Mouse (Mus musculus) left cerebral cortex, adult 2 months (tissue): ENCODE measurements around the gene Rsc1a1. TPM values are rescaled to one million over a fixed set of nuclear protein-coding genes. Genes with fewer than 3 reads are reported as not detected.

Experiments
- DNase-seq, 2 experiments: peaks; one replicate each; pipeline ENCODE4 v3.0.0; 2021 to 2022; ENCODE audit warnings: low spot score in 2 of 2, mixed read lengths in 1 of 2; ENCODE audit errors: extremely low spot score in 1 of 2
- H3K27ac ChIP-seq: fragments of 200-600 bp; 2 replicates; pipeline ENCODE4 v1.8.1; 2022
- H3K4me3 ChIP-seq: fragments of 200-600 bp; 2 replicates; pipeline ENCODE4 v1.8.1; 2022
- CTCF ChIP-seq: fragments of 200-600 bp; IDR thresholded peaks from 2 replicates; pipeline ENCODE4 v1.8.1; 2022; ENCODE audit warnings: antibody characterized with exemption, mild to moderate bottlenecking, moderate library complexity
- intact Hi-C: fragments of 180-260 bp; cut with DNase I; formaldehyde crosslinking; loops from one replicate; pipeline ENCODE4 v1.15.1; 2025
- total RNA-seq, 2 experiments: library from RNA; stranded (reverse); gene quantifications; 2 replicates each; pipeline ENCODE4 v1.2.3; 2021

Rsc1a1 gene
- total RNA-seq, 2 experiments from 2014 or later, result 1.1 to 1.2 TPM

DNA sequence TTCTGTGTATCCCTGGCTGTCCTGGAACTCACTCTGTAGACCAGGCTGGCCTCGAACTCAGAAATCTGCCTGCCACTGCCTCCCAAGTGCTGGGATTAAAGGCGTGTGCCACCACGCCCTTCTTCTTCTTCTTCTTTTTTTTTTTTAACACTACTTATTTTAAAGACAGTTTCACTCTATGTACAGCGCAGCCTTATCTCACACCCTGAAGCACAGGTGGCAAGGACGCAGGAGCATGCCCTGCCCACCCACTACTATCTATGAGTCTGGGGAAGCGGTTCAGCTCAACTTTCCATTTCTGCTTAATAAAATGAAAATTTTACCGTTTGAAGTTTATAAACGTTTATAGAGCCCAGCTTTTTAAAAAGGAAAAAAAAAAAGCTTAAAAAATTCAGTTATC, 3.1 kb upstream of the Rsc1a1 start:
- intact Hi-C loops, result no loop called here
- Histone ChIP-seq H3K4me3 (no peak overlapping the region), H3K27ac (no peak overlapping the region)
- TF ChIP-seq CTCF, result no peak
- no peak for DNase-seq

DNA sequence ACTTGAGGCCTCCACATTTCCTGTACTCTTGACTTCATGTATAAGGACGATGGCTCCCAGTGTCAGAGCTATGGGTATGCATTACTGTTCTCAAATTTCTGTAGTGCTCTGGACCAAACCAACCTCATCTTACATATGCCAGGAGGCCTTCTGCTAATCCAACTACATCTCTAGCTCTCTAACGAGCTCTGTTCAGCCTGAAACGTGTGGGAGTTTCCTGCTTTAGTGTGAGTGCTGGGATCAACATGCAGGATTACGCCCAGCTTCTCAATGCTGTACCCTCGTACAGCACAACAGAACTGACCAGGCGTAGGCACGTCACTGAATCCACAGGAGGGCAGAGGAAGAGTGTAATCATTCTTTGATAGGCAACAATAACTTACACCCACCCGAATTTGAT, 1.1 kb upstream of the Rsc1a1 start:
- intact Hi-C loops, result no loop called here
- Histone ChIP-seq H3K27ac (no peak overlapping the region), H3K4me3 (no peak overlapping the region)
- no peak for DNase-seq
- TF ChIP-seq CTCF, result no peak

DNA sequence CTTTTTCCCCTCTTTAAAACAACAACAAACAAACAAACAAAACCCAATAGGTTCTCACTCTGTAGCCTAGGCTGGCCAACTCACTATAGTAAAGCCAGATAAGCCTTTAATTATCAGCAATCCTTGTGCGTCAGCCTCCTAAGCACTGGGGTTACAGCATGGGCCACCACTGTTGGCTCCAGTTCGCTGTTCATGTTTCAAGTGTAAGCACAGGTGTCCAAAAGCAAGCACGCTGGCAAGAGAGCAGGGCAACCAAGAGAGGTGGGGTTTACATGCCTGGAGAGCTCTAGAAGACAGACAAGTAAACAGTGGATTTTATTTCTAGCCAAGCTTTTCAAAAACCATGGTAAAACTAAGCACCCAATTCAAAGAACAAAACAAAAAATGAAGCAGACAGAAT, 694 bp upstream of the Rsc1a1 start:
- Histone ChIP-seq H3K4me3 (no peak overlapping the region), H3K27ac (no peak overlapping the region)
- intact Hi-C loops, result no loop called here
- DNase-seq, result no peak
- TF ChIP-seq CTCF, result no peak

DNA sequence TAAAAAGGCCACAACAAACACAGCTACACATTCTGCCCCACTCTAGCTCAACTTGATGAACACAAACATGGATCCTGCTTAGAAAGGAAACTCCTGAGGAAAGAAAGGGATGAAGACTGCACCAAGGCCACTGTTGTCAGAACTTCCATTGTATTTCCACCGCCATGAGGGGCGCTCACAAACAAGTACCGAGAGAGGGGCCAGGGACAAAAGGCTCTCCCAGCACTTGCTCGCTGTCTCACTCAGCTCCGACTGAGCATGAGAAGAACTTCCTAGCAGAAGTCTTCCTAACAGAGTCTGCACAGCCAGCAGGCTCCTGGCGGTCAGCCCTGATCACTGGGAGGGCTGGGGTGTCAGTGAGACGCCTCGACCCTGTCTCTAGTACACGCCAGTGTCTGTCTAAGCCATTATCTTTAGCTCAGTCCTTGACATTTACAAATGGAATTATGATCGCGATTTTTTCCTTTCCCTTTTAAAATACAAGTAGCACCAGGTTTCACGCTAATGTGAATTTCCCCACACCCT, 2.6 kb downstream of the Rsc1a1 start:
- no peak overlapping the region for H3K4me3 ChIP-seq
- H3K27ac ChIP-seq, result no peak overlapping the region
- no peak for DNase-seq
- no peak for TF ChIP-seq CTCF
- intact Hi-C loops, result no loop called here

DNA sequence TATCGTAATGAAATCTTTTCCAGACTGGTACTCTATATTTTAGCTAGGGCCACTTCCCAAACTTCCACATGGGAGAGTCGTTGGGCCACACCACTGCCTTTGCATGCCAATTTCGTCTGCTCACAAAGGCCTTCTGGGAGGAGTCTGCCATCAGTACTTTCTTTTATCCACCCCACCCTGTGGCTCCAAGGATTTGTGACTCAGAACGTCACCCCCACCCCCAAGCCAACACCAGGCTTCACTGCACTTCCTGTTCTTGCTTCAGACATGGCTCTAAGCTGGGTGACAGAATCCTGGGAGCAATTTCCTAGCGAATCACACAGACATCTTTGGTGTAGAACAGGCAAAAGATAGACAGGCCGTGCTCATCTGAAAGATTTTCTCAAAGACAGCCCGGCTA, 3.6 kb downstream of the Rsc1a1 start:
- Histone ChIP-seq H3K4me3 (no peak overlapping the region), H3K27ac (no peak overlapping the region)
- no peak for TF ChIP-seq CTCF
- intact Hi-C loops, result no loop called here
- DNase-seq, result no peak

DNA sequence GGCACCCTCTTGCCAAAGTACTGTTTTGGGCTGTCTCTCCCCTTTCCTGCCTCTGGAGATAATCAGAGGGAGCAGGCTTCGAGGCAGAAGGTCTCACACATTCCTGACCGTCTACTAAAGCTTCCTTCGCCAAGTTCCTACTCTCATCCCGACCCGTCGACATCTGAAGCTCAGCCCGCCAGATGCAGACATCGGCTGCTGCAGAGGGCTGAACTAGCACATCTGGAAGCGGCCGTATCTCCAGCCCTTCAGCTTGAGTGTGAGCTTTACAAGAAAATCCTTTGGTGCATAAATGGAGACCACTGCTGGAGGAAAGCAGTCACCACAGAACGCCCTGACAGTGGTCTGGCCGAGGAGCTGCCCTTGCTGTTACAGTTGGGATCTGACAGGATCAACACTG, 4.5 kb downstream of the Rsc1a1 start:
- H3K27ac ChIP-seq, result no peak overlapping the region
- no peak for DNase-seq
- no peak overlapping the region for H3K4me3 ChIP-seq
- TF ChIP-seq CTCF, result no peak
- intact Hi-C loops, result no loop called here

DNA sequence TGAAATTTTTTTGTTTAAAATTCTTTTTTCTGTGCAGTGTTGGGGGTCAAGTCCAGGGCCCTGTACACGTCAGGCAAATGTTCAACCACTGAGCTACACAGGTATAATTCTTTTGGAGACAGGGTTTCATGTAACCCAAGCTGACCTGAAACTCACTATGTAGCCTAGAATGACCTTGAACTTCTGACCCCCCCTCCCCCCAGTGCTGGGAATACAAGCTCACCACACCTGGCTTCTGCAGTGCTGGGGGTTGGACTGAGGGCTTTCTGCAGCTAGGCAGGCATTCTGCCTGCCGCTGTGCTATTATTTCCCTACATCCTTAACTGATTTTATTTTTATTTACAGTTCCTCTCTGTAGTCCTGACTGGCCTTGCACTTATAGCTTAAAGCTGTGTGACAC, 6.4 kb downstream of the Rsc1a1 start:
- DNase-seq, result no peak
- H3K27ac ChIP-seq, result no peak overlapping the region
- no peak for TF ChIP-seq CTCF
- intact Hi-C loops, result no loop called here
- H3K4me3 ChIP-seq, result no peak overlapping the region

DNA sequence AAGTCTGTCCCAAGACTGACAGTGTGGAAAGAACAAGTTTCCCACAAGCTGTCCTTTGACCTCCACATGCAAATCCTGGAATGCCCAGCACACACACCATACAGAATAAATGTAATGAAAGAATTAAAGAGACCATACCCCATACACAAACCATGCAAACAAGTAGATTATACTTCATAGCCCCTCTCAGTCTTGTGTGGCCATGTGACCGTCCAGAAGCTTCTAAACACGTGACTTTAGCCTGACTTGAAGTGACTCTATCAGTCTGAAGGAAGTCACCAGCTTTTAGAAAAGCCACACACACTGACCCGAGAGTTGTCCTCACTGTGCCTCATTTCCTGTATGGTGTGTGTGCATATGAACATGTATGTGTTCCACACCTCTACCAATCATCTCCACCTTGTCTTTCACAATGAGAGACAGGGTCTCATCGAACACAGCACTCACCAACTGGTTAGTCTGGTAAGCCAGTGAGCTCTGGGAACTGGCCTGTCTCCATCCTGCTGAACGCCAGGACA, 8.9 kb downstream of the Rsc1a1 start:
- no peak overlapping the region for H3K27ac ChIP-seq
- intact Hi-C loops, result no loop called here
- no peak for TF ChIP-seq CTCF
- no peak for DNase-seq
- no peak overlapping the region for H3K4me3 ChIP-seq

DNA sequence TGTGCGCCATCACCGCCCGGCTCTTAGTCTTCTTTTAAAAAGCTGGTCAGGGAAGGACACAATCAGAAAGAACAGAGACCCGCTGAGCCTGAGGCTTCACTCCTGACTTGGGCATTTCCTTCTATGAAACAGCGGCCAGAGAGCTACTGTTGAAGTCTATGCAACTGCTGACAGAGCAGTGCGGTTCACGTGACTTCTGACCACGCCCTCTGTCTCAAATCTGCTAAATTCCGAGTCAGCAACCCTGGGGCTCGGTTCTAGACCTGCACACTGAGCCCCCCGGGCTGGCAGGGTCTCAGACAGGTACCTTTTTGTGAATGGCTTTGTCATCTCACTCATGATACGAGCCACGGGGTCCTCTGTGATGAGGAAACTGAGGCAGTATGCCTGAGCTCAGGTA, 13.1 kb downstream of the Rsc1a1 start:
- no peak overlapping the region for H3K4me3 ChIP-seq
- DNase-seq, result no peak
- TF ChIP-seq CTCF, result no peak
- H3K27ac ChIP-seq, result no peak overlapping the region
- intact Hi-C loops, result no loop called here

DNA sequence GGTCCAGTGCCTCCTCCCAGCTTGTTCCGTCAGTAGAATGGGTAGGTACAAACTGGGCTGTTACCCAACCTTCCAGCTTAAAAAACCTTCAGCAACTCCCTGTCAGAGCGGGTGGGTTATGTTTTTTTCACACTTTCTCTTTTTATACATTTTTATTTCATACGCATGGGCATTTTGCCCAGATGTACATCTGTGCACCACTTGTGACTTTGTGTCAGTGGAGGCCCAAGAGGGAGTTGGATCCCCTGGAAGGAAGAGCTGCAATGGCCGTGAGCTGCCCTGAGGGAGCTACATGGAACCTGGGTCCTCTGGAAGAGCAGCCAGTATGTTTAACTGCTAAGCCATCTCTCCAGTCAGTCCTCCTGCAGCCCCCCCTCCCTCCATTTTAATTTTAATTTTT, 14.0 kb downstream of the Rsc1a1 start:
- TF ChIP-seq CTCF, result no peak
- intact Hi-C loops, result no loop called here

DNA sequence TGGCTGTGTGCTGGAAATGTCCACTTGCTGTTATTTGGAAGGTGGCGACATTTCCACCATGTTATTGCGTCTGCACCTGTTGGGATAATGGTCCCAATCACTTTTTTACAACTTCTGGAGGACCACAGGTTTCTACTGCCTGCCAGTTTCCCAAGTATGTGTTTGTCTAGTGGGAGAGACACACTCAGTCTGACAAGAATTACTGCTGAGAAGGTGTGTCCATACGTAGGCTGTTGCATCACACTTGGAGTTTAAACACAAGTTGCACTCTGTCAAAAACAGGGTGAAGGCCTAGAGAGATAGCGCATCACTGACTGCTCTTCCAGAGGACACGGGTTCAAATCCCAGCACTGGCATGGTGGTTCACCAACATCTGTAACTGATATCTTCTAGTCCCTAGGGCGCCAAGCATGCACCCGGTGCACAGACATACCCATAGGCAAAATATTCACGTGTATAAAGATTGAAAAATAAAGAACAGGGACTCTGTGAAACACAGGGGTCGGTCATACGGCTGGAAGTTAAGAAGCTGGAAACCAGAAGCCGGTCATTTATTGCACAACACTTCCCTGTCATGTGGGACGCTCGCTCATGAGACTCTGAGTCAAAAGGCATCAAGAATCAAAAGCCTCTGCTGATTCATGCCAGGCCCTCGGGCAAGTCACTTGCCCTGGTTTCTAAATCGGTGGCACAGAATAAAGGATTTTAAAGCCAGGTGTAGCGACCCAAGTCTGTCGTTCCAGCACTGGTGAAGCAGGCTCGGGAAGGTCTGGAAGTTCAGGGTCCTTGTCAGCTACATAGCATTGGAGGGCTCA, 15.3 kb downstream of the Rsc1a1 start:
- DNase-seq, result no peak
- Histone ChIP-seq H3K27ac (no peak overlapping the region), H3K4me3 (no peak overlapping the region)
- no peak for TF ChIP-seq CTCF
- intact Hi-C loops, result no loop called here

More for the DNA sequence above, 14.0 kb downstream of the Rsc1a1 start:
- no peak overlapping the region for H3K4me3 ChIP-seq
- no peak overlapping the region for H3K27ac ChIP-seq
- no peak for DNase-seq

DNA sequence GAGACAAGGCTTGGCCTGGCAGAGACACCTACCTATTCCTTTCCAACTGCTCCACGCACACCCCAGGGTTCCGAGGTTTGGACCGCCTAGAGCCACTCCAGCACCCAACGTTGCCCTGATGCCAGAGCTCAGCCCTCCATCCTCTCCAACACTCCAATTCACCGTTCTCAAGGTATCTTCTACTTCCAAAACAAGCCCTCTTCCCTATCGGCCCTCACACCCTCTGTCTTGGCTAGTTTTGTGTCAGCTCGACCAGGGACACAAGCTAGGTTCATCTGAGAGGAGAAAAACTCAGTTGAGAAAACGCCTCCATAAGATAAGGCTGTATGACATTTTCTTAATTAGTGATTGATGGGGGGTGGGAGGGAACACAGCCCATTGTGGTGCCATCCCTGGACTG, 20.6 kb downstream of the Rsc1a1 start, which contains the start of gene Plekhm2:
TSS of gene Plekhm2 (minus strand) at position 101 of the 400 bp plus-strand sequence.
- Histone ChIP-seq H3K4me3 (peak within 1 kb of the TSS; percentile 76), H3K27ac (peak within 1 kb of the TSS; percentile 94)
- DNase-seq, result no peak
- intact Hi-C loops, result loop anchor here (1.0 kb wide), 1 partner anchor 58 kb away; no protein-coding TSS in a partner anchor
- TF ChIP-seq CTCF, result no peak
